Comparison of ENCODE assay signal across 32 mouse cellular contexts in genomic region chr3:127691230-127691629, GRCm38 (mm10). TPM values are rescaled to one million over a fixed set of nuclear protein-coding genes. Genes with fewer than 3 reads are reported as not detected.
"Had no signal": no experiment of that assay in that cellular context is flagged by ENCODE, and none has a peak within 500 bp of the region (broad histone marks: within the 10 kb centered on the region; RNA-seq: fewer than 3 reads in every experiment).

No protein-coding gene starts in this region.

- DNase-seq: gastrocnemius, postnatal 14 days; gastrocnemius, postnatal 36 days; heart, adult 18-20 months; heart, postnatal 14 days; heart, postnatal 36 days; kidney, adult 11 months; kidney, adult 2 months; kidney, adult 9 months; kidney, postnatal 14 days; kidney, postnatal 4 days; liver; liver, embryonic 13.5 days had no signal

- H3K27ac ChIP-seq: heart, embryonic 13.5 days; heart, embryonic 15.5 days; hindbrain, embryonic 13.5 days; hindbrain, embryonic 15.5 days; hindbrain, postnatal 0 days; kidney, embryonic 15.5 days; kidney, postnatal 0 days; layer of hippocampus, adult 2 months; left cerebral cortex, adult 2 months; limb, embryonic 10.5 days; limb, embryonic 12.5 days; liver, embryonic 13.5 days had no signal

- H3K9ac ChIP-seq: heart, embryonic 13.5 days; heart, embryonic 15.5 days; hindbrain, embryonic 13.5 days; hindbrain, embryonic 15.5 days; kidney, embryonic 15.5 days; limb, embryonic 12.5 days; liver, embryonic 13.5 days had no signal

- H3K4me2 ChIP-seq: heart, embryonic 11.5 days; heart, embryonic 13.5 days; heart, embryonic 15.5 days; hindbrain, embryonic 13.5 days; hindbrain, embryonic 15.5 days; kidney, embryonic 15.5 days; limb, embryonic 12.5 days; liver, embryonic 11.5 days; liver, embryonic 13.5 days had no signal

- H3K4me1 ChIP-seq: liver, embryonic 13.5 days had no signal

- ATAC-seq: hindbrain, postnatal 0 days; intestine, embryonic 16.5 days had no signal

- H3K36me3 ChIP-seq: heart, embryonic 13.5 days; heart, embryonic 15.5 days; hindbrain, embryonic 13.5 days; hindbrain, embryonic 15.5 days; kidney, embryonic 15.5 days; limb, embryonic 10.5 days; limb, embryonic 12.5 days; liver, embryonic 13.5 days had no signal

- H3K4me3 ChIP-seq: heart, embryonic 13.5 days; heart, embryonic 15.5 days; hindbrain, embryonic 13.5 days; hindbrain, embryonic 15.5 days; kidney, embryonic 15.5 days; layer of hippocampus, adult 2 months; left cerebral cortex, adult 2 months; limb, embryonic 10.5 days; limb, embryonic 12.5 days; liver, embryonic 13.5 days had no signal

- H3K9me3 ChIP-seq: heart, embryonic 13.5 days; heart, embryonic 15.5 days; hindbrain, embryonic 13.5 days; hindbrain, embryonic 15.5 days; kidney, embryonic 15.5 days; limb, embryonic 10.5 days; limb, embryonic 12.5 days; liver, embryonic 13.5 days had no signal

RNA-seq across cellular contexts. Expression of gene Neurog2, which starts 58.3 kb away (rescaled TPM):
- total RNA-seq: gastrocnemius, adult 18-20 months; gastrocnemius, adult 8-10 months; gastrocnemius, postnatal 14 days; gastrocnemius, postnatal 36 days; heart, adult 18-20 months; heart, postnatal 14 days; heart, postnatal 36 days; hematopoietic stem cell, adult 5-6 weeks had no signal
- polyA plus RNA-seq: gonadal fat pad, adult 2 months; heart, embryonic 11.5 days; heart, embryonic 13.5 days; heart, embryonic 15.5 days; heart, postnatal 0 days; intestine, embryonic 14.5 days; intestine, embryonic 16.5 days; kidney, adult 2 months; kidney, embryonic 15.5 days; kidney, postnatal 0 days; limb, embryonic 10.5 days; limb, embryonic 12.5 days; liver, embryonic 11.5 days; liver, embryonic 13.5 days had no signal
